ENCODE assay signal across 8 mouse cellular contexts in genomic region chr16:33988358-33989012, GRCm38 (mm10). TPM values are rescaled to one million over a fixed set of nuclear protein-coding genes. Genes with fewer than 3 reads are reported as not detected.
DNase-seq lines count a peak whose midpoint lies in the region; ATAC-seq lines count a peak whose summit lies in the region.

No protein-coding gene starts in this region.

- ATAC-seq in inflammation-experienced regulatory T-cells, adult 6 months: peak; percentile 71

- peak; percentile 63 for DNase-seq in gastrocnemius, adult 18-20 months (ENCODE audit: low spot score)
- DNase-seq in gastrocnemius, adult 8-10 months (ENCODE audit: low spot score in 2 of 2): no peak
- peak; percentile 84 for DNase-seq in 3T3-L1 (ENCODE audit: low read depth, low spot score)
- peak; percentile 72 for DNase-seq in R1 (ENCODE audit: low read depth, low spot score)
- DNase-seq in cerebellum, postnatal 36 days: peak; percentile 45 to 57
- peak; percentile 47 to 63 for DNase-seq in lung, adult 18-20 months
- DNase-seq in spleen, postnatal 36 days (ENCODE audit: low spot score in 2 of 2): peak; percentile 49

RNA-seq across cellular contexts. Expression of gene Umps, which starts 21.6 kb away (rescaled TPM):
- total RNA-seq in gastrocnemius, adult 18-20 months (2021): 1 to 10 TPM; 5.8 to 6.8 TPM
- 1 to 10 TPM; 6.1 to 7.2 (median 6.5) TPM for total RNA-seq in gastrocnemius, adult 8-10 months (2022)
- polyA plus RNA-seq in inflammation-experienced regulatory T-cells, adult 6 months (2017; shearing (Covaris generic)): 10 to 100 TPM; 28.7 to 35.6 (median 29.5) TPM

Comparison
In these comparisons a context has a peak if more than half of its experiments do, and no peak if none do; other contexts are left out.
1. DNase-seq: peak in gastrocnemius, adult 18-20 months (single experiment), 3T3-L1 (single experiment), R1 (single experiment), cerebellum, postnatal 36 days (2 of 2), lung, adult 18-20 months (2 of 2) and spleen, postnatal 36 days (2 of 2); none in gastrocnemius, adult 8-10 months (0 of 2).